Mouse (Mus musculus) stomach, adult 2 months (tissue): ENCODE data around the gene Gm7995. TPM values are rescaled to one million over a fixed set of nuclear protein-coding genes. Genes with fewer than 3 reads are reported as not detected.

Source experiments
- polyA plus RNA-seq: library from polyadenylated mRNA; depleted of rRNA; stranded (reverse); fragments of >200 nt; gene quantifications from 2 replicates; pipeline ENCODE4 v1.2.3, GENCODE M21; 2012; rRNA removed

The Gm7995 gene
- polyA plus RNA-seq, result not detected in 2 replicates

GRCm38 (mm10) chr14:42309910-42310309 lies at the start of gene Gm7995:
Gene Gm7995, plus strand, starts transcription at chr14:42310210.

GRCm38 (mm10) chr14:42297258-42297657 lies 12.8 kb upstream of the Gm7995 start, which contains the start of gene Gm9611:
Gene Gm9611, minus strand, starts transcription at chr14:42297358.

Other genes with a start within 250 kb of the Gm7995 start
- not detected in 2 replicates for gene Gm7951, start 192.8 kb upstream of the Gm7995 start, polyA plus RNA-seq
- not detected in 2 replicates for gene Gm17027, start 147.6 kb upstream of the Gm7995 start, polyA plus RNA-seq
- gene Gm3573, start 119.4 kb upstream of the Gm7995 start, polyA plus RNA-seq, result not detected in 2 replicates
- gene Gm17026, start 50.2 kb upstream of the Gm7995 start, polyA plus RNA-seq, result not detected in 2 replicates
- not detected in 2 replicates for gene Gm9611, start 12.9 kb upstream of the Gm7995 start, polyA plus RNA-seq
- gene Gm8005, start 129.5 kb downstream of the Gm7995 start, polyA plus RNA-seq, result not detected in 2 replicates
- not detected in 2 replicates for gene Gm8011, start 153.7 kb downstream of the Gm7995 start, polyA plus RNA-seq
- gene Gm8020, start 192.1 kb downstream of the Gm7995 start, polyA plus RNA-seq, result not detected in 2 replicates
- not detected in 2 replicates for gene Gm8024, start 214.1 kb downstream of the Gm7995 start, polyA plus RNA-seq